Mouse (Mus musculus): Measurements from ENCODE around the gene Gas7.

- TF ChIP-seq CTCF (IDR thresholded peaks at IDR 0.05) (no peak), EP300 (IDR thresholded peaks at IDR 0.05) (no peak)
Measured at GRCm38 (mm10) chr11:67722399-67723156, 267.3 kb downstream of the Gas7 start.

Data from lung, postnatal 0 days (tissue).